Mouse (Mus musculus) natural killer cell, adult 2 months (primary cell): ENCODE measurements around the gene Ephb1.

ENCODE experiments used
- DNase-seq, 2 experiments: peaks; one replicate each; pipeline ENCODE4 v3.0.0; 2022; ENCODE audit warnings: low spot score in 2 of 2

The Ephb1 gene

GRCm38 (mm10) chr9:102243296-102243695, 111.2 kb downstream of the Ephb1 start:
- DNase-seq = no peak

GRCm38 (mm10) chr9:102241546-102241945, 112.9 kb downstream of the Ephb1 start:
- DNase-seq = no peak

- no peak for DNase-seq
Measured at GRCm38 (mm10) chr9:102240215-102240614, 114.3 kb downstream of the Ephb1 start.

GRCm38 (mm10) chr9:102235444-102235951, 119.0 kb downstream of the Ephb1 start:
- DNase-seq = no peak

- no peak for DNase-seq
Measured at GRCm38 (mm10) chr9:102231248-102231647, 123.2 kb downstream of the Ephb1 start.

- no peak for DNase-seq
Measured at GRCm38 (mm10) chr9:102216746-102217566, 137.5 kb downstream of the Ephb1 start.

GRCm38 (mm10) chr9:102212036-102212383, 142.5 kb downstream of the Ephb1 start:
- no peak for DNase-seq

GRCm38 (mm10) chr9:102211296-102212035, 143.0 kb downstream of the Ephb1 start:
- no peak for DNase-seq

- DNase-seq = no peak
Measured at GRCm38 (mm10) chr9:102205518-102205917, 149.0 kb downstream of the Ephb1 start.

GRCm38 (mm10) chr9:102201867-102202266, 152.6 kb downstream of the Ephb1 start:
- no peak for DNase-seq

- DNase-seq = no peak
Measured at GRCm38 (mm10) chr9:102196856-102197255, 157.6 kb downstream of the Ephb1 start.

GRCm38 (mm10) chr9:102194063-102194462, 160.4 kb downstream of the Ephb1 start:
- no peak for DNase-seq

GRCm38 (mm10) chr9:102192724-102193685, 161.5 kb downstream of the Ephb1 start:
- DNase-seq = no peak

GRCm38 (mm10) chr9:102190058-102190457, 164.4 kb downstream of the Ephb1 start:
- no peak for DNase-seq

- no peak for DNase-seq
Measured at GRCm38 (mm10) chr9:102189406-102189805, 165.1 kb downstream of the Ephb1 start.

- DNase-seq = no peak
Measured at GRCm38 (mm10) chr9:102183663-102184274, 170.7 kb downstream of the Ephb1 start.

GRCm38 (mm10) chr9:102181810-102182490, 172.5 kb downstream of the Ephb1 start:
- DNase-seq = no peak

- no peak for DNase-seq
Measured at GRCm38 (mm10) chr9:102181276-102181675, 173.2 kb downstream of the Ephb1 start.

GRCm38 (mm10) chr9:102180486-102180885, 174.0 kb downstream of the Ephb1 start:
- DNase-seq = no peak

GRCm38 (mm10) chr9:102180070-102180469, 174.4 kb downstream of the Ephb1 start:
- DNase-seq = no peak

GRCm38 (mm10) chr9:102169706-102170105, 184.8 kb downstream of the Ephb1 start:
- DNase-seq = no peak
